In genomic region chr11:116852291-116852890, GRCm38 (mm10) we compare ENCODE assay signal across 8 mouse cellular contexts. TPM values are rescaled to one million over a fixed set of nuclear protein-coding genes. Genes with fewer than 3 reads are reported as not detected.
DNase-seq lines count a peak whose midpoint lies in the region; ATAC-seq and TF ChIP-seq lines count a peak whose summit lies in the region.

Gene Mfsd11, plus strand, starts transcription at chr11:116852440.

- peak within 1 kb of the TSS; percentile 97 for H3K27ac ChIP-seq in bone marrow macrophage, adult 2 months (ENCODE audit: insufficient read depth, low read depth, low read length)
- H3K27ac ChIP-seq in heart, embryonic 12.5 days (ENCODE audit: poor library complexity, severe bottlenecking), result peak within 1 kb of the TSS; percentile 99
- peak within 1 kb of the TSS; percentile 97 for H3K27ac ChIP-seq in kidney, postnatal 0 days
- peak within 1 kb of the TSS; percentile 99 for H3K27ac ChIP-seq in liver, embryonic 12.5 days
- peak within 1 kb of the TSS; percentile 98 for H3K27ac ChIP-seq in stomach, embryonic 14.5 days (ENCODE audit: low read length)

- WGBS in heart, embryonic 12.5 days, result under 1% methylated on average over 79 of the region's 91 CpGs
- WGBS in kidney, postnatal 0 days, result under 1% methylated on average over 76 of the region's 91 CpGs
- WGBS in liver, embryonic 12.5 days (ENCODE audit: insufficient replicate concordance), result under 1% methylated on average over 78 of the region's 91 CpGs
- WGBS in stomach, embryonic 14.5 days, result under 1% methylated on average over 80 of the region's 91 CpGs

- peak within 1 kb of the TSS; percentile 97 for H3K4me3 ChIP-seq in bone marrow macrophage, adult 2 months (ENCODE audit: insufficient read depth, low read length)
- H3K4me3 ChIP-seq in erythroblast, embryonic 14.5 days (replicated peaks), result peak within 1 kb of the TSS; percentile 79
- H3K4me3 ChIP-seq in heart, embryonic 12.5 days, result peak within 1 kb of the TSS; percentile 94
- H3K4me3 ChIP-seq in kidney, postnatal 0 days (replicated peaks; ENCODE audit: low read depth, low read length), result peak within 1 kb of the TSS; percentile 93
- H3K4me3 ChIP-seq in liver, embryonic 12.5 days, result peak within 1 kb of the TSS; percentile 99
- H3K4me3 ChIP-seq in stomach, embryonic 14.5 days (ENCODE audit: low read depth, low read length), result peak within 1 kb of the TSS; percentile 97

- TF ChIP-seq CTCF in bone marrow macrophage, adult 2 months (IDR thresholded peaks at IDR 0.05; ENCODE audit: low read depth, low read length), result no peak
- TF ChIP-seq CTCF in kidney, postnatal 0 days (IDR thresholded peaks at IDR 0.05; ENCODE audit: low read depth), result no peak

- H3K4me2 ChIP-seq in heart, embryonic 12.5 days, result peak within 1 kb of the TSS; percentile 88
- H3K4me2 ChIP-seq in kidney, postnatal 0 days (ENCODE audit: low read length), result peak within 1 kb of the TSS; percentile 60
- H3K4me2 ChIP-seq in liver, embryonic 12.5 days, result peak within 1 kb of the TSS; percentile 91
- peak within 1 kb of the TSS; percentile 80 for H3K4me2 ChIP-seq in stomach, embryonic 14.5 days (replicated peaks; ENCODE audit: low read depth, low read length)

- no peak for TF ChIP-seq POLR2A in bone marrow macrophage, adult 2 months (IDR thresholded peaks at IDR 0.05; ENCODE audit: borderline replicate concordance, low read depth, low read length)

- H3K4me1 ChIP-seq in bone marrow macrophage, adult 2 months (ENCODE audit: control insufficient read depth, insufficient read depth, low read length), result peaks cover 10% of the 10 kb centered on the region
- H3K4me1 ChIP-seq in erythroblast, embryonic 14.5 days (ENCODE audit: control insufficient read depth), result peaks cover 53% of the 10 kb centered on the region
- H3K4me1 ChIP-seq in heart, embryonic 12.5 days (replicated peaks), result peaks cover 27% of the 10 kb centered on the region
- 0 out of 2 replicates have a peak, but pooled peaks cover 3% of the 10 kb centered on the region for H3K4me1 ChIP-seq in kidney, postnatal 0 days (replicated peaks; ENCODE audit: insufficient read depth, low read length)
- peaks cover 54% of the 10 kb centered on the region for H3K4me1 ChIP-seq in liver, embryonic 12.5 days
- H3K4me1 ChIP-seq in stomach, embryonic 14.5 days (ENCODE audit: control insufficient read depth, insufficient read depth, low read length), result peaks cover 14% of the 10 kb centered on the region

- peaks cover 52% of the 10 kb centered on the region for H3K36me3 ChIP-seq in erythroblast, embryonic 14.5 days (ENCODE audit: control insufficient read depth)
- peaks cover 41% of the 10 kb centered on the region for H3K36me3 ChIP-seq in heart, embryonic 12.5 days
- H3K36me3 ChIP-seq in kidney, postnatal 0 days (ENCODE audit: insufficient read depth, low read length), result 0 out of 2 replicates have a peak, but pooled peaks cover 9% of the 10 kb centered on the region
- H3K36me3 ChIP-seq in liver, embryonic 12.5 days, result peaks cover 47% of the 10 kb centered on the region
- H3K36me3 ChIP-seq in stomach, embryonic 14.5 days (ENCODE audit: control insufficient read depth, insufficient read depth, low read length), result peaks cover 28% of the 10 kb centered on the region

- no peaks in the 10 kb centered on the region for H3K9me3 ChIP-seq in erythroblast, embryonic 14.5 days (ENCODE audit: control insufficient read depth, low read length)
- no peaks in the 10 kb centered on the region for H3K9me3 ChIP-seq in heart, embryonic 12.5 days (replicated peaks)
- no peaks in the 10 kb centered on the region for H3K9me3 ChIP-seq in kidney, postnatal 0 days (replicated peaks; ENCODE audit: low read length)
- H3K9me3 ChIP-seq in liver, embryonic 12.5 days (replicated peaks), result no peaks in the 10 kb centered on the region
- H3K9me3 ChIP-seq in stomach, embryonic 14.5 days (ENCODE audit: control insufficient read depth, low read depth, low read length), result no peaks in the 10 kb centered on the region

- no peaks in the 10 kb centered on the region for H3K27me3 ChIP-seq in erythroblast, embryonic 14.5 days (ENCODE audit: control insufficient read depth)
- no peaks in the 10 kb centered on the region for H3K27me3 ChIP-seq in heart, embryonic 12.5 days (replicated peaks)
- no peaks in the 10 kb centered on the region for H3K27me3 ChIP-seq in kidney, postnatal 0 days (ENCODE audit: insufficient read depth, low read length)
- H3K27me3 ChIP-seq in liver, embryonic 12.5 days (replicated peaks), result no peaks in the 10 kb centered on the region
- H3K27me3 ChIP-seq in stomach, embryonic 14.5 days (ENCODE audit: control insufficient read depth, insufficient read depth, low read length), result no peaks in the 10 kb centered on the region

- peak; percentile 72 for ATAC-seq in heart, embryonic 12.5 days (ENCODE audit: insufficient number of reproducible peaks, low FRiP score)
- ATAC-seq in kidney, postnatal 0 days (replicated peaks; ENCODE audit: low FRiP score, low read depth), result peak; percentile 47; the same call in 1 of the 2 replicates
- ATAC-seq in liver, embryonic 12.5 days, result peak; percentile 64
- ATAC-seq in stomach, embryonic 14.5 days (ENCODE audit: insufficient number of reproducible peaks, insufficient read depth, low FRiP score, low read depth), result peak; percentile 59

- H3K9ac ChIP-seq in heart, embryonic 12.5 days, result peak within 1 kb of the TSS; percentile 96
- peak within 1 kb of the TSS; percentile 95 for H3K9ac ChIP-seq in kidney, postnatal 0 days (ENCODE audit: low read depth, low read length)
- H3K9ac ChIP-seq in liver, embryonic 12.5 days, result peak within 1 kb of the TSS; percentile 99
- H3K9ac ChIP-seq in stomach, embryonic 14.5 days (replicated peaks; ENCODE audit: low read depth, low read length), result peak within 1 kb of the TSS; percentile 99

- peak; percentile 60 for DNase-seq in 416B (ENCODE audit: low read depth)
- DNase-seq in kidney, postnatal 0 days (ENCODE audit: low spot score), result peak; percentile 79
- DNase-seq in naive thymus-derived CD4-positive, alpha-beta T cell, adult 2 months (ENCODE audit: low read depth), result peak; percentile 88

RNA-seq across cellular contexts. Expression of gene Mfsd11, which starts in this region (rescaled TPM):
- polyA plus RNA-seq in bone marrow macrophage, adult 2 months (2012; ENCODE audit: insufficient read depth, insufficient read length, missing spikeins), result 108 and 110 TPM in 2 replicates
- polyA plus RNA-seq in erythroblast, embryonic 14.5 days (2012), result 0.91 and 1.2 TPM in 2 replicates
- polyA plus RNA-seq in heart, embryonic 12.5 days (2016; fragmentation: Nextera tagmentation; extraction: Ambion mirVana), result 37.6 and 39.9 TPM in 2 replicates
- polyA plus RNA-seq in kidney, postnatal 0 days (2015; fragmentation: Nextera tagmentation; extraction: Ambion mirVana), result 48.4 and 53.6 TPM in 2 replicates
- 13.6 and 15.0 TPM in 2 replicates for polyA plus RNA-seq in liver, embryonic 12.5 days (2016; fragmentation: Nextera tagmentation; extraction: Ambion mirVana)
- polyA plus RNA-seq in stomach, embryonic 14.5 days (2014; fragmentation: Nextera tagmentation; extraction: Ambion mirVana), result 38.7 and 40.8 TPM in 2 replicates

Comparison
In these comparisons a context has a peak if more than half of its experiments do, and no peak if none do; other contexts are left out.
1. Peak in every context shown above with its lines: DNase-seq, ATAC-seq, H3K4me3 ChIP-seq and H3K27ac ChIP-seq.